In the genomic region with DNA sequence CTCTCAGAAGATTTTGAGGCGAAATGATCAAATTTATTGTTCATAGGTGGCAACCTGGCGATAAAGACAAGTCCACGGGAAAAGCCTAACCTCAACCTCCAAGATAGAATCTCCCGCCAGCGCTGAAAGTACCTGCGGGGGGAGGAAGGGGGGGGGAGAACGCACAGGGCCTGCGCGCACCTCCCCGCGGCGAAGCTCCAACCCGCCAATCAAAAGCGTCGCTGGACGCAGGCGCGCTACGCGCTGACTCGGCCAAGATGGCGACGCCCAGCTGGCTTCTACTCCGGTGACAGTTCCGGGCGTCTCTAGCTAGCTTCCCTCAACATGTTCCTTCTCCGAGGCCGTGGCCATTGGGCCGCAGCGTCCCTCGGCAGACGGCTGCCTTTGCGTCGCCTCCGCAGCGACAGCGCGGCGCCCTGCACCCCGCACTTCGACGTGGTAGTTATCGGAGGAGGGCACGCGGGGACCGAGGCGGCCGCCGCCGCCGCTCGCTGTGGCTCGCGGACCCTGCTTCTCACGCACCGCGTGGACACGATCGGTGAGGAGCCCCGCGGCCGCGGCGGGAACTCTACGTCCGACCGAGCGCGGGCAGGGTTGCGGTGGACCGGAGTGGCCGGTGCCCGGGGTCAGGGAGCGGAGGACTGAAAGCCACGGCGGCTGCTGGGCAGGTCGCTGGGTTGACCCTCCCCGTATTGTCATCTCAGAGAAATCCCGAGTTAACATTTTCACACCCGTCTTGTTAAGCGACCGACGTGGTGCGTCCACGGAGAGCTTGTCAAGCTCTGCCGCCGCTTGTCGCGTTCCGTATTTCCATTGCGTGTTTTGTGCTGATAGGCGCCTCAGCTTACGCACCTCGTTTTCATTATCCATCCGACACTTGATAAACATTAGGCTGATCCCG, we compare ENCODE assay signal across 8 mouse cellular contexts. TPM values are rescaled to one million over a fixed set of nuclear protein-coding genes. Genes with fewer than 3 reads are reported as not detected.
DNase-seq lines count a peak whose midpoint lies in the region; ATAC-seq lines count a peak whose summit lies in the region.

Gene Mto1, plus strand, starts transcription at position 236 of the 901 bp plus-strand sequence.
Gene Gm17324, minus strand, starts transcription at position 814 of the 901 bp plus-strand sequence.

- peaks cover 13% of the 10 kb centered on the region for H3K36me3 ChIP-seq in hindbrain, embryonic 12.5 days

- H3K27me3 ChIP-seq in hindbrain, embryonic 12.5 days = peaks cover 38% of the 10 kb centered on the region

- peaks cover 9% of the 10 kb centered on the region for H3K4me1 ChIP-seq in hindbrain, embryonic 12.5 days

- peak within 1 kb of the TSS; percentile 91 for H3K9ac ChIP-seq in hindbrain, embryonic 12.5 days

- peak within 1 kb of the TSS; percentile 93 for H3K27ac ChIP-seq in hindbrain, embryonic 12.5 days

- peak within 1 kb of the TSS; percentile 97 for H3K4me3 ChIP-seq in hindbrain, embryonic 12.5 days

- peak; percentile 95 for ATAC-seq in hindbrain, embryonic 12.5 days (ENCODE audit: low FRiP score)

- peak within 1 kb of the TSS; percentile 72 for H3K4me2 ChIP-seq in hindbrain, embryonic 12.5 days (replicated peaks)

- peak; percentile 93 for DNase-seq in MN1 (ENCODE audit: low spot score)
- DNase-seq in cerebellum, adult 9-10 months = peak; percentile 86
- DNase-seq in frontal cortex, adult 2 months (ENCODE audit: extremely low spot score in 1 of 2, low spot score in 1 of 2) = peak; percentile 63 to 89
- DNase-seq in layer of hippocampus, postnatal 14 days (ENCODE audit: low spot score in 2 of 2) = peak; percentile 88 to 90
- DNase-seq in lung, postnatal 14 days = peak; percentile 91
- DNase-seq in retina, adult 2 months (ENCODE audit: low read depth, low spot score) = peak; percentile 91
- DNase-seq in thymus, postnatal 36 days = peak; percentile 90

- no peaks in the 10 kb centered on the region for H3K9me3 ChIP-seq in hindbrain, embryonic 12.5 days (replicated peaks)

- under 1% methylated on average over 95 of the region's 96 CpGs for WGBS in hindbrain, embryonic 12.5 days

RNA-seq across cellular contexts. Expression of gene Mto1, which starts in this region (rescaled TPM):
- polyA plus RNA-seq in frontal cortex, adult 2 months (2012; rRNA removed) = 27.5 and 33.9 TPM in 2 replicates
- polyA plus RNA-seq in hindbrain, embryonic 12.5 days (2016; fragmentation: Nextera tagmentation; extraction: Ambion mirVana) = 23.2 and 26.9 TPM in 2 replicates
- total RNA-seq in layer of hippocampus, postnatal 14 days (2021) = 10 to 100 TPM; 22.8 to 23.9 TPM

RNA-seq across cellular contexts. Expression of gene Gm17324, which starts in this region (rescaled TPM):
- 0.68 and 0.80 TPM in 2 replicates for polyA plus RNA-seq in frontal cortex, adult 2 months (2012; rRNA removed)
- polyA plus RNA-seq in hindbrain, embryonic 12.5 days (2016; fragmentation: Nextera tagmentation; extraction: Ambion mirVana) = 0.84 and 1.3 TPM in 2 replicates
- 1 to 10 TPM; 1.0 to 1.2 TPM for total RNA-seq in layer of hippocampus, postnatal 14 days (2021)

Comparison
In these comparisons a context has a peak if more than half of its experiments do, and no peak if none do; other contexts are left out.
1. Peak in every context shown above with its lines: DNase-seq, ATAC-seq, H3K4me3 ChIP-seq and H3K27ac ChIP-seq.